Mouse (Mus musculus) intestine, embryonic 14.5 days (tissue): Measurements from ENCODE around the gene R3hdm4. TPM values are rescaled to one million over a fixed set of nuclear protein-coding genes. Genes with fewer than 3 reads are reported as not detected.
"Not testable (repeated sequence)": the region's sequence is repeated elsewhere in the genome, so short reads cannot be mapped to it uniquely, and the experiment has no call there.

ENCODE experiments used
- ATAC-seq: fragments of 200-750 bp; cut with Nextera tagmentation; replicated peaks from 2 replicates; pipeline ENCODE4 v1.8.0; 2017; ENCODE audit warnings: low read depth, moderate number of reproducible peaks, moderate TSS enrichment, moderate library complexity; ENCODE audit not compliant: low FRiP score, low TSS enrichment
- DNase-seq: peaks from one replicate; pipeline ENCODE4 v3.0.0-alpha.2; 2018; ENCODE audit warnings: low spot score
- H3K27ac ChIP-seq: fragments of 300-500 bp; sonication (generic); 2 replicates; pipeline ENCODE4 v1.5.1; 2014; ENCODE audit warnings: low read depth, mild to moderate bottlenecking, control low read depth
- H3K27me3 ChIP-seq: fragments of 300-500 bp; sonication (generic); replicated peaks from 2 replicates; pipeline ENCODE4 v1.6.1; 2014; ENCODE audit warnings: low read length, control low read depth; ENCODE audit not compliant: control insufficient read depth, insufficient read depth
- H3K36me3 ChIP-seq: fragments of 300-500 bp; sonication (generic); 2 replicates; pipeline ENCODE4 v1.6.1; 2014; ENCODE audit warnings: low read length, control low read depth; ENCODE audit not compliant: control insufficient read depth, insufficient read depth
- H3K4me1 ChIP-seq: fragments of 300-500 bp; sonication (generic); replicated peaks from 2 replicates; pipeline ENCODE4 v1.6.1; 2014; ENCODE audit warnings: low read length, control low read depth, mixed read lengths; ENCODE audit not compliant: control insufficient read depth, insufficient read depth
- H3K4me2 ChIP-seq: fragments of 300-500 bp; sonication (generic); 2 replicates; pipeline ENCODE4 v1.6.1; 2014; ENCODE audit warnings: low read length
- H3K4me3 ChIP-seq: fragments of 300-500 bp; sonication (generic); 2 replicates; pipeline ENCODE4 v1.5.1; 2014; ENCODE audit warnings: low read depth, low read length, control low read depth, mixed read lengths
- H3K9ac ChIP-seq: fragments of 300-500 bp; sonication (generic); 2 replicates; pipeline ENCODE4 v1.6.1; 2014; ENCODE audit warnings: mild to moderate bottlenecking, low read length
- H3K9me3 ChIP-seq: fragments of 300-500 bp; sonication (generic); 2 replicates; pipeline ENCODE4 v1.6.1; 2016; ENCODE audit warnings: low read length, control low read depth; ENCODE audit not compliant: control insufficient read depth
- WGBS: fragments of 180-500 bp; shearing (Covaris S2); extraction: QIAGEN DNeasy Blood & Tissue Kit; methylation state at CpG from one replicate; pipeline ENCODE4 v1.1.7; 2014; 5-methylcytosine and 5-hydroxymethylcytosine counted together
- polyA plus RNA-seq: library from polyadenylated mRNA; unstranded; fragments of >200 nt; fragmentation: Nextera tagmentation; extraction: Ambion mirVana; gene quantifications from 2 replicates; pipeline ENCODE4 v1.2.1, GENCODE M21; 2014

R3hdm4 gene
- polyA plus RNA-seq, 1 experiment from 2014 or later: 122 TPM

- H3K36me3 ChIP-seq: peaks cover 61% of the 10 kb centered on the region
Observed at GRCm38 (mm10) chr10:79907415-79907814, 13.6 kb downstream of the R3hdm4 start.

GRCm38 (mm10) chr10:79906712-79907111 is 14.3 kb downstream of the R3hdm4 start:
- H3K27me3 ChIP-seq: no peaks in the 10 kb centered on the region
- H3K4me2 ChIP-seq: no peak overlapping the region
- H3K27ac ChIP-seq: no peak overlapping the region
- ATAC-seq (no peak), DNase-seq (no peak)
- 0 out of 2 replicates have a peak, but pooled peaks cover 4% of the 10 kb centered on the region for H3K4me1 ChIP-seq
- peaks cover 60% of the 10 kb centered on the region for H3K36me3 ChIP-seq
- no peak overlapping the region for H3K4me3 ChIP-seq
- WGBS: 94% methylated on average over 9 of the region's 9 CpGs
- no peaks in the 10 kb centered on the region; the same call in 1 of the 2 replicates for H3K9me3 ChIP-seq
- no peak overlapping the region for H3K9ac ChIP-seq

More at GRCm38 (mm10) chr10:79907415-79907814, 13.6 kb downstream of the R3hdm4 start:
- no peak overlapping the region for H3K4me2 ChIP-seq
- DNase-seq (no peak), ATAC-seq (no peak)
- no peaks in the 10 kb centered on the region; the same call in 1 of the 2 replicates for H3K9me3 ChIP-seq
- no peak overlapping the region for H3K27ac ChIP-seq
- no peak overlapping the region for H3K9ac ChIP-seq
- H3K4me1 ChIP-seq: 0 out of 2 replicates have a peak, but pooled peaks cover 4% of the 10 kb centered on the region
- 89% methylated on average over 10 of the region's 10 CpGs for WGBS
- H3K4me3 ChIP-seq: no peak overlapping the region
- no peaks in the 10 kb centered on the region for H3K27me3 ChIP-seq

GRCm38 (mm10) chr10:79900951-79901410 is 20.0 kb downstream of the R3hdm4 start:
- DNase-seq (no peak), ATAC-seq (no peak)
- Histone ChIP-seq H3K27me3 (no peaks in the 10 kb centered on the region), H3K27ac (no peak overlapping the region), H3K4me2 (no peak overlapping the region), H3K4me3 (no peak overlapping the region), H3K36me3 (peaks cover 70% of the 10 kb centered on the region), H3K9ac (no peak overlapping the region), H3K9me3 (no peaks in the 10 kb centered on the region; the same call in 1 of the 2 replicates), H3K4me1 (peaks cover 6% of the 10 kb centered on the region; the same call in 1 of the 2 replicates)
- 58% methylated on average over 2 of the region's 2 CpGs for WGBS

GRCm38 (mm10) chr10:79897316-79898245 is 23.4 kb downstream of the R3hdm4 start:
- H3K4me1 ChIP-seq: peaks cover 6% of the 10 kb centered on the region; the same call in 1 of the 2 replicates
- 53% methylated on average over 20 of the region's 20 CpGs for WGBS
- peak; percentile 18; the same call in 1 of the 2 replicates for ATAC-seq

GRCm38 (mm10) chr10:79896814-79897213 is 24.2 kb downstream of the R3hdm4 start:
- Histone ChIP-seq H3K4me3 (no peak overlapping the region), H3K4me2 (no peak overlapping the region), H3K9me3 (no peaks in the 10 kb centered on the region), H3K27me3 (no peaks in the 10 kb centered on the region), H3K27ac (no peak overlapping the region), H3K36me3 (peaks cover 50% of the 10 kb centered on the region), H3K9ac (no peak overlapping the region), H3K4me1 (peaks cover 6% of the 10 kb centered on the region; the same call in 1 of the 2 replicates)
- 87% methylated on average over 13 of the region's 13 CpGs for WGBS
- DNase-seq (no peak), ATAC-seq (0 out of 2 replicates have a peak, but pooled peaks have one; percentile 25)

More at GRCm38 (mm10) chr10:79897316-79898245, 23.4 kb downstream of the R3hdm4 start:
- Histone ChIP-seq H3K36me3 (peaks cover 56% of the 10 kb centered on the region), H3K4me2 (no peak overlapping the region), H3K27me3 (no peaks in the 10 kb centered on the region), H3K4me3 (no peak overlapping the region), H3K9me3 (no peaks in the 10 kb centered on the region), H3K9ac (no peak overlapping the region), H3K27ac (no peak overlapping the region)
- no peak for DNase-seq

GRCm38 (mm10) chr10:79896306-79896705 is 24.7 kb downstream of the R3hdm4 start:
- Histone ChIP-seq H3K27me3 (no peaks in the 10 kb centered on the region), H3K9ac (no peak overlapping the region), H3K9me3 (no peaks in the 10 kb centered on the region), H3K4me1 (peaks cover 6% of the 10 kb centered on the region; the same call in 1 of the 2 replicates), H3K36me3 (peaks cover 45% of the 10 kb centered on the region), H3K4me3 (no peak overlapping the region), H3K27ac (no peak overlapping the region), H3K4me2 (no peak overlapping the region)
- ATAC-seq (no peak), DNase-seq (no peak)
- 89% methylated on average over 16 of the region's 16 CpGs for WGBS

- peaks cover 22% of the 10 kb centered on the region for H3K36me3 ChIP-seq
- peak; percentile 93 for DNase-seq
- H3K27ac ChIP-seq, ATAC-seq, H3K27me3 ChIP-seq, H3K4me2 ChIP-seq, H3K9ac ChIP-seq, H3K4me1 ChIP-seq, H3K4me3 ChIP-seq, H3K9me3 ChIP-seq: not testable (repeated sequence)
- WGBS: 46% methylated on average over 22 of the region's 22 CpGs
Observed at GRCm38 (mm10) chr10:79892451-79893118, 28.4 kb downstream of the R3hdm4 start.

GRCm38 (mm10) chr10:79890670-79891069 is 30.3 kb downstream of the R3hdm4 start, which contains the start of gene Cfd:
Cfd (plus strand) TSS chr10:79890853.
- DNase-seq (no peak), ATAC-seq (no peak)
- Histone ChIP-seq H3K9me3 (no peaks in the 10 kb centered on the region), H3K4me3 (no peak within 1 kb of the TSS), H3K36me3 (peaks cover 7% of the 10 kb centered on the region; the same call in 1 of the 2 replicates), H3K27ac (no peak within 1 kb of the TSS), H3K4me2 (no peak within 1 kb of the TSS), H3K27me3 (no peaks in the 10 kb centered on the region), H3K9ac (no peak within 1 kb of the TSS), H3K4me1 (no peaks in the 10 kb centered on the region)
- WGBS: 41% methylated on average over 5 of the region's 5 CpGs
